Mouse (Mus musculus): Measurements from ENCODE around the gene Bsn. TPM values are rescaled to one million over a fixed set of nuclear protein-coding genes. Genes with fewer than 3 reads are reported as not detected.

Bsn gene
- polyA plus RNA-seq (2012) = 5.2 and 8.1 TPM in 2 replicates

DNA sequence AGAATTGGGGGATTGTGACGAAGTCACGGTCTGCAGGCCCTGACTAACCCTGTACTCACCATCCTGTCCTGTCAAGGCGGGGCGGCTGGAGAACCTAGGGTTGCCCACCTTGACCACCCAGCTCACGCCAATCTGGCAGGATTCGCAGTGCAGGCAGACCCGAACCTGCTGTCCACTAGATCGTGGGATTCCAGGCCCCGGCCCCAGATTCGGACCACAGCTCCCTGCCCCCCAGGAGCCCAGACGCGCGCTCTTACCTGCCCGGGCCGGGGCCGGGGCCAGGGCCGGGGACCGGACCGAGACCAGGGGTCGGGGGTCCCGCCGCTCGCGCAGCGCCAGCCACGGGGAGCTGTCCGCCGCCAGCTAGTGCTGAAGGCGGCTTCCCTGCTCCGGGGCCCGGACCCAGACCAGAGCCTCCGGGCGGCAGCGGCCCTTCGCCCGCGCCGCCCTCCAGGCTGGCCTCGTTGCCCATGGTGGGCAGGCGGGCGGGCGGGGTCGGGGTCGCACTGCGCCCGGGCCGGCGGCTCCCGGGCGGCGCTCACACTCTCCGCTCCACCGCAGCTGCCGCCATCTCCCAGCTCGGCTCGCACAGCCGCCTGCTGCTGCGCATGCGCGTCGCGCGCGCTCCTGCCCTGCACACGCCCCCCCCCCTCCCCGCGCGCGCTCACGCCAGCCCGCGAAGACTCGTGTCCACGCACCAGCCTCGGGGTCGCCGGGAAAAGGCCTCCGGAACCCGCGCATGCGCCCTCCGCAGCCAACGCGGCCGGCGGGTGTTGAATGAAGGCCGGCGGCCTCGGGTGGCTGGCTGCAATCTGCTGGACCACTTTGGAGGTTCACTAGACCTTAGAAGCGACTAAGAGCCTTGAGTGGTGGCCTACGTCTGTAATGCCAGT lies at the start of gene Bsn:
Gene Bsn, minus strand, starts transcription at position 598 of the 893 bp plus-strand sequence.
- no peak for TF ChIP-seq GATA1 (IDR thresholded peaks at IDR 0.05; ENCODE audit: low read length)

- no peak for TF ChIP-seq GATA1 (IDR thresholded peaks at IDR 0.05; ENCODE audit: low read length)
Measured at GRCm38 (mm10) chr9:108239951-108240350, 49.8 kb upstream of the Bsn start.

DNA sequence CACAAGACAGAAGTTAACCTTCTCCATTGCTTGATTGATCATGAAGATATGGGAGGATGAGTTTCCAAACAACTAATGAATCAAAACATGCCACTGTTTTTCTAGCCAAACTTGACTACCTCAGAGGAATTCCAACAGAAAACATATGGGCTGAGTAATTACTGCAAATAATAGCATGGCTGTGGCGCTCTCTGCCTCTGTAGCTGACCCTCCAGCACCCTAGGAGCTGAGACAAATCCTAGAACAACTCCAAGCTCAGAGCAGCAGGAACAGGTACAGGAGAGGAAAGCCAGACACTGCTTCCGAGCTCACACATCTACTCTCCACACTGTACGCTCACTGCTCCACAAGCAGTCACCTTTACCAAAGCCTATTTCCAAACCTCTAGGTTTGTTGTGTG lies 48.6 kb upstream of the Bsn start:
- TF ChIP-seq GATA1 (IDR thresholded peaks at IDR 0.05; ENCODE audit: low read length) = no peak

DNA sequence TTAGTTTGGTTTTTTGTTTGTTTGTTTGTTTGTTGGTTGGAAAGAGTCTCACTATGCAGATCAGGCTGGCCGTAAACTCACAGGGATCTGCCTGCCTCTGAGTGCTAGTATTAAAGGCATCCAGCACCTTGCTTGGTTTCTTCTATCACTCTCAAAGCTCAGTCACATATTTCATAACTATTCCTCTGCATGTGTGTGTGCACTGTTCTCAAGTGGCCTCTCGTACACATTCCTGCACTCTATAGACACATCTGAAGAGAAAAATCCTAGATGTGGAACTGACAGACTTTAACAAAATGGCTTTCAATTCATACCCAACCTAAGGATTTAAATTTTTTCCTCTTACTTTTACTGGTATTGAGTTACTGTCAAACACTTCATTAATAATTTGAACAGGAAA lies 48.2 kb upstream of the Bsn start:
- no peak for TF ChIP-seq GATA1 (IDR thresholded peaks at IDR 0.05; ENCODE audit: low read length)

DNA sequence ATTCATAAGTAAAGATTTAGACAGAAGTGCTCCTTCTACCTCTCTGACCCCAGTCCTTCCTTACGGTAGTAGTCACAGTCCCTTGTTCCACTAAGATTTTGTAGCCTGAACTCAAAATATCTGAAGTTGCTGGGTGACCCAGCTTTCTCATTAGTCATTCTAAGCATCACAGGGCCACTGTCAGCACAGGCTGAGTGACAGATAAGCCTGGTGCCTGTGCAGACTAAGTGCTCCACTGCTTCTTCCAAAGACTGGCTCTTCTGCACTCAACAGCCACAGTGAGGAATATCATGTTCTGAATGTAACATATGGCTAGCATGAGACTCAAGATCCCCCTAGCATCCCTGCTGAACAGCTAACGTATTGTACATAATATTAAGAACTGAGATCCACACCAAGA lies 44.5 kb upstream of the Bsn start:
- no peak for TF ChIP-seq GATA1 (IDR thresholded peaks at IDR 0.05; ENCODE audit: low read length)

DNA sequence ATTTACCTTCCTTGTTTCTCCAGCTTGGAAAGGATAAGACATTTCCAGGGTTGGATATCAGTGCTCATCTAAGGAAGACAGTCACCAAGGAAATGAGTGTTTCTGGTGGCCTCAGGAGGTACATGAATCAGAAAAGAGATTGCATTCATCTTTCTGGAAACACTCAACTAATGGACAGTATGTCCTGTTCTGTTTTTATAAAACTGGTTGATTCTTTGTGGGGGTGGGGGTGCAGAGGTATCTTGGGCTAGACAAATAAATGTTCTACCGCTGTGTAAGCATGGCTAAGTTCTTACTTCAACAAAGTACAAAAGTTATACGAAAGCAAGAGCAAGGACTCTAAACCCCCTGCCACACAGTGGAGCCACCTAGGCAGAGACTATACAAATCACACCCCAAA lies 42.7 kb upstream of the Bsn start:
- TF ChIP-seq GATA1 (IDR thresholded peaks at IDR 0.05; ENCODE audit: low read length) = no peak

GRCm38 (mm10) chr9:108227911-108228649 lies 37.9 kb upstream of the Bsn start:
- TF ChIP-seq GATA1 (IDR thresholded peaks at IDR 0.05; ENCODE audit: low read length) = no peak

- no peak for TF ChIP-seq GATA1 (IDR thresholded peaks at IDR 0.05; ENCODE audit: low read length)
Measured at GRCm38 (mm10) chr9:108225166-108225565, 35.0 kb upstream of the Bsn start.

DNA sequence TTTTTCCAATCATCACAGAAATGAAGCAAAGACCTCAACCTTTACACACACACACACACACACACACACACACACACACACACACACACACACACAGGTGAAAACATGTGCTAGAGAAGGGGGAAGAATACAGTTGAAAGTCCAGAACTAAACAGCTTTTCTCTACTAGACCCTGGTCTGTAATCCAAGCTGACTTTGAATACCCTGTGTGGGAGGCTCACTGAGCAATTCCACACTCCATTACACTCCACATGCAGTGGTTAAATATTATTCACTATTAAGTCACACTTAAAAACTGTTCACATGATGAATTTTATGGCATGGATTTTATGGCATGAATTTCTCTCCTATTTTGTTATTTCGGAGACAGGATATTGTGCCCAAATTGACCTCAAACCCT lies 33.4 kb upstream of the Bsn start:
- TF ChIP-seq GATA1 (IDR thresholded peaks at IDR 0.05; ENCODE audit: low read length) = no peak

DNA sequence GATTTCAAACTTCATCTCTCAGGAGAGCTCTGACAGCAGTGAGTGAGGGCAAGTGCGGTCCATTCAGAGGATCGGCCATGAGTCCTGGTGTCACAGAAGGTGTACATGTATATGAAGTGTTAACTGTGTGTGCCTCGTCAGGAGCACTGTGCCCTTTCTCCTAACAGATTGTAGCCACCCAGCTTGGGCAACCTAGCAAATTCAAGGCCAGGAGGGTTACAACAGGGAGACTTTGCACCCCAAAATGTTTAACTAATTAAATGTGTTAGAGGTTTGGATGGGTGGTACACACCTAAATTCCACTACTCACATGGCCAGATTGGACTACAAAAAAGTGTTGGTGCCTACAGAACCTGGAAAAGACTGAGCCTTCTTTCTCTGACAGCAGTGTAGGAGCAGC lies 31.4 kb upstream of the Bsn start:
- no peak for TF ChIP-seq GATA1 (IDR thresholded peaks at IDR 0.05; ENCODE audit: low read length)

- TF ChIP-seq GATA1 (IDR thresholded peaks at IDR 0.05; ENCODE audit: low read length) = no peak
Measured at GRCm38 (mm10) chr9:108220380-108220774, 30.2 kb upstream of the Bsn start.

- no peak for TF ChIP-seq GATA1 (IDR thresholded peaks at IDR 0.05; ENCODE audit: low read length)
Measured at GRCm38 (mm10) chr9:108219766-108220379, 29.7 kb upstream of the Bsn start.

- TF ChIP-seq GATA1 (IDR thresholded peaks at IDR 0.05; ENCODE audit: low read length) = no peak
Measured at GRCm38 (mm10) chr9:108217936-108218543, 27.9 kb upstream of the Bsn start.

DNA sequence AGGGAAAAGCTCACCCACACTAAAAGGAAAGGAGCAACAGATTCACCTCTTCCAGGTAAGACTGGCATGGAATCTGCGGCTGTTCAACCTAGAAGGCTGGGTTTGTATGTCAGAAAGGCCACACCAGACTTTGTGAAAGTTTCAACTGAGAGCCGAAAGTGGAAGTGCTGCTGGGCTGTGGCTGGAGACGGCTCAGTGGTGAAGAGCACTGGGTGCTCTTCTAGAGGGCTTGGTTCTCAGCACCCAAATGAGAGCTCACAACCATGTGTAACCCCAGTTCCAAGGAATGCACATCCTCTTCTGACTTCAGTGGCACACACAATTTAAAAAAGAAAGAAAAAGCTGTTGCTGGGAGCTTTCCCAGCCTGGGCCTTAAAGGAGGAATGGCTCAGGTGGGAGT lies 27.2 kb upstream of the Bsn start:
- no peak for TF ChIP-seq GATA1 (IDR thresholded peaks at IDR 0.05; ENCODE audit: low read length)

DNA sequence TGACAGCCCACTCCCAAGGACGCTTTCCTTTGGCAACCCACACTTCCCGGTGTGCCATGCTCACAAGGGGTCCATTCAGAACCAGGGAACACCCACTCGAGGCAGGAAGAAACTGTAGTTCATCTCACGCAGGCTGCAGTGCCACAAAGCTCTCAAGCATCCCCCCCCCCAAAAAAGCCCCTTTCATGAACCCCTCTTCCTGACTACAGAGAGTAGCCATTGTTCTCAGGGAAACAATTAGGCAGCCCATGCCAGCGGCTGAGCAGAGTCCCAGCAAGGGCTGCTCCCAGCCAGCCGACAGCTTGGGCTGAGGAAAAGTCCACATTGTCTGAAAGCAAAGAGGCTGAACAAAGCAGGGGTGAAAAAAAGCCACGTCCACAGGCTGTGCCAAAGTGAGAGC lies 22.9 kb upstream of the Bsn start:
- TF ChIP-seq GATA1 (IDR thresholded peaks at IDR 0.05; ENCODE audit: low read length) = no peak

DNA sequence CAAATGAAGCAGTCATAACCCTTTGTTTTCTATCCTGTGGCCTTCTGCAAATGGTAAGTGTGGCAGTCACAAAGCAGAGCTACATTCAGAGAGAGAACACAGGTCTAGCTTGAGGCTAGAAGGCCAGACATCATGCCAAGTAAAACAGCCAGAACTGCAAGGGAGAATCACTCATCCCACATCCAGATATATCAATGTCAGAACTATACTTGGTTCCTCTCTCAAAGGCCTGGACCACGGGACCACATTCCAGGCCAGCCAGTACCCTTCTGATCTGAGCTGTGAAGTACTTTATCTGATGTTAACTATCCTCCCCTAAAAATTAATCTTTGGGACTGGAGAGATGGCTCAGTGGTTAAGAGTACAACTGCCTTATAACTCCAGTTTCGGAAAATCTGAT lies 22.2 kb upstream of the Bsn start:
- TF ChIP-seq GATA1 (IDR thresholded peaks at IDR 0.05; ENCODE audit: low read length) = no peak

Data from G1E-ER4 (cell line).